Mouse (Mus musculus) ES-E14 (cell line): ENCODE measurements at regions not wholly inside any gene's neighbourhood (a gene's known extent, or its start where the extent isn't known, plus 50 kb on each side); places are given as distances from the start of the nearest gene placed in this dataset.

Source experiments
- MAFK ChIP-seq: IDR thresholded peaks from 2 replicates; pipeline ENCODE4 v1.6.1; 2014; ENCODE audit warnings: mild to moderate bottlenecking, low read depth, low read length, inconsistent platforms; ENCODE audit not compliant: insufficient read depth
- ZC3H11A ChIP-seq: IDR thresholded peaks from 2 replicates; pipeline ENCODE4 v1.6.1; 2012; ENCODE audit warnings: low read depth, mild to moderate bottlenecking, inconsistent platforms, low read length, borderline replicate concordance
- ZNF384 ChIP-seq: IDR thresholded peaks from 2 replicates; pipeline ENCODE4 v1.6.1; 2012; ENCODE audit warnings: low read depth, low read length, inconsistent platforms

DNA sequence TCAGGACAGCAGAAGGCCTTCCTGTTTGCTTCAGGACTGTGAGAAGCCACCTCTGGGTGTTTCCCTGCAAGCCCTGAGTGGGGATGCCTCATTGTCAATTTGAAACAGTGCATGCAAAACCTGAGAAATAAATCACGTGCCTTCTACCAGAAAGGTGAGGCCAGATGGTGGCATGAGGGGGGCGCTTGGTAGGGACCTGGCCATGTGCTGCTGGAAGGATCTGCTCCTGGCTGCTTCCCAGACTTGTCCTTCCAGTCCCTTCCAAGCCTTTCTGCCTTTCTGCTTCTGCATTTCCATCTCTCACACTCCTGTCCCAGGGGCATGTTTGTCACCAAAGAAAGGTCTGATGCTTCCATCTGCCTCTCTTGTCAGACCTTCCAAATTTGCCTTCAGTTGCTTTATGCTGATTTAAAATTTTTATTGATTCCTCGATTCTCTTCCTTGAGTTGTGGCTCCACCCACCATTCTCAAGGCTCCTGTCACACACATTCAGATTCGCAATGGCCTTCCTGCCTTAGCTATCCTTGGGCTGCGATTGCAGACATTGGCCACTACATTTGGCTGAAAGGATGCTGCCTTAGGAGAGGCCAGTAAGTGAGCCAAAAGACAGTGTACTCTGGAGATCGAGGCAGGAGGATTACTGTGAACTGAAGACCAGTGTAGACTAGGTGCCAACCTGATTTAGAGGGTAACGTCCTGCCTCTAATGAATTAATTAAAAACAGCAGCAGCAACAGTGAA, 289.9 kb downstream of the Tcerg1l start:
- no peak for TF ChIP-seq ZNF384
- TF ChIP-seq MAFK = no peak
- no peak for TF ChIP-seq ZC3H11A
